Mouse (Mus musculus): ENCODE data around the gene Rab3d. TPM values are rescaled to one million over a fixed set of nuclear protein-coding genes. Genes with fewer than 3 reads are reported as not detected.

Gene Rab3d
- polyA plus RNA-seq, 1 experiment from 2014 or later = 41.4 TPM

- H3K4me2 ChIP-seq (replicated peaks; ENCODE audit: low read depth, low read length) = no peak overlapping the region
- no peaks in the 10 kb centered on the region for H3K4me1 ChIP-seq (ENCODE audit: control insufficient read depth, insufficient read depth, low read length)
- H3K36me3 ChIP-seq (ENCODE audit: control insufficient read depth, insufficient read depth, low read length) = no peaks in the 10 kb centered on the region
- H3K27me3 ChIP-seq (ENCODE audit: control insufficient read depth, insufficient read depth, low read length) = no peaks in the 10 kb centered on the region
- no peak for ATAC-seq (ENCODE audit: insufficient number of reproducible peaks, insufficient read depth, low FRiP score, low read depth)
- H3K4me3 ChIP-seq (ENCODE audit: low read depth, low read length) = no peak overlapping the region
- 71% methylated on average over 2 of the region's 2 CpGs for WGBS
- no peak overlapping the region for H3K9ac ChIP-seq (replicated peaks; ENCODE audit: low read depth, low read length)
- peaks cover 3% of the 10 kb centered on the region; the same call in 1 of the 2 replicates for H3K9me3 ChIP-seq (ENCODE audit: control insufficient read depth, low read depth, low read length)
- H3K27ac ChIP-seq (ENCODE audit: low read length) = no peak overlapping the region
Observed at GRCm38 (mm10) chr9:21857501-21857900, 60.5 kb downstream of the Rab3d start.

Other genes starting within 250 kb of the Rab3d start
- gene Ldlr, start 194.7 kb downstream of the Rab3d start, polyA plus RNA-seq (2014; fragmentation: Nextera tagmentation; extraction: Ambion mirVana) = 23.8 and 26.9 TPM in 2 replicates
- 111 and 120 TPM in 2 replicates for gene Spc24, start 157.9 kb downstream of the Rab3d start, polyA plus RNA-seq (2014; fragmentation: Nextera tagmentation; extraction: Ambion mirVana)
- gene Kank2, start 119.4 kb downstream of the Rab3d start, polyA plus RNA-seq (2014; fragmentation: Nextera tagmentation; extraction: Ambion mirVana) = 10.3 and 10.4 TPM in 2 replicates
- gene Angptl8, start 82.7 kb downstream of the Rab3d start, polyA plus RNA-seq (2014; fragmentation: Nextera tagmentation; extraction: Ambion mirVana) = 2.8 and 2.9 TPM in 2 replicates
- gene Dock6, start 65.6 kb downstream of the Rab3d start, polyA plus RNA-seq (2014; fragmentation: Nextera tagmentation; extraction: Ambion mirVana) = 39.8 and 45.1 TPM in 2 replicates
- gene Ccdc159, start 9.3 kb upstream of the Rab3d start, polyA plus RNA-seq (2014; fragmentation: Nextera tagmentation; extraction: Ambion mirVana) = 4.9 and 6.3 TPM in 2 replicates
- 60.7 and 62.4 TPM in 2 replicates for gene Tmem205, start 9.4 kb upstream of the Rab3d start, polyA plus RNA-seq (2014; fragmentation: Nextera tagmentation; extraction: Ambion mirVana)
- gene Plppr2, start 18.8 kb upstream of the Rab3d start, polyA plus RNA-seq (2014; fragmentation: Nextera tagmentation; extraction: Ambion mirVana) = 8.5 and 9.9 TPM in 2 replicates
- gene Swsap1, start 37.6 kb upstream of the Rab3d start, polyA plus RNA-seq (2014; fragmentation: Nextera tagmentation; extraction: Ambion mirVana) = 8.9 and 10.4 TPM in 2 replicates
- gene Epor, start 45.3 kb upstream of the Rab3d start, polyA plus RNA-seq (2014; fragmentation: Nextera tagmentation; extraction: Ambion mirVana) = 6.4 and 6.7 TPM in 2 replicates
- 4.9 and 5.5 TPM in 2 replicates for gene Rgl3, start 71.3 kb upstream of the Rab3d start, polyA plus RNA-seq (2014; fragmentation: Nextera tagmentation; extraction: Ambion mirVana)
- gene Ccdc151, start 84.4 kb upstream of the Rab3d start, polyA plus RNA-seq (2014; fragmentation: Nextera tagmentation; extraction: Ambion mirVana) = 0.63 and 0.72 TPM in 2 replicates
- 82.8 and 91.0 TPM in 2 replicates for gene Prkcsh, start 84.6 kb upstream of the Rab3d start, polyA plus RNA-seq (2014; fragmentation: Nextera tagmentation; extraction: Ambion mirVana)
- gene Elavl3, start 133.8 kb upstream of the Rab3d start, polyA plus RNA-seq (2014; fragmentation: Nextera tagmentation; extraction: Ambion mirVana) = 5.6 and 5.7 TPM in 2 replicates
- not detected in 2 replicates for gene Gm49318, start 153.1 kb upstream of the Rab3d start, polyA plus RNA-seq (2014; fragmentation: Nextera tagmentation; extraction: Ambion mirVana)
- gene Zfp653, start 153.2 kb upstream of the Rab3d start, polyA plus RNA-seq (2014; fragmentation: Nextera tagmentation; extraction: Ambion mirVana) = 11.4 and 14.5 TPM in 2 replicates
- gene Ecsit, start 167.2 kb upstream of the Rab3d start, polyA plus RNA-seq (2014; fragmentation: Nextera tagmentation; extraction: Ambion mirVana) = 35.4 and 39.0 TPM in 2 replicates
- gene Cnn1, start 181.0 kb upstream of the Rab3d start, polyA plus RNA-seq (2014; fragmentation: Nextera tagmentation; extraction: Ambion mirVana) = 443 and 466 TPM in 2 replicates
- 180 and 190 TPM in 2 replicates for gene Elof1, start 199.0 kb upstream of the Rab3d start, polyA plus RNA-seq (2014; fragmentation: Nextera tagmentation; extraction: Ambion mirVana)
- 10.7 and 10.8 TPM in 2 replicates for gene Acp5, start 217.5 kb upstream of the Rab3d start, polyA plus RNA-seq (2014; fragmentation: Nextera tagmentation; extraction: Ambion mirVana)
- gene Pigyl, start 238.7 kb upstream of the Rab3d start, polyA plus RNA-seq (2014; fragmentation: Nextera tagmentation; extraction: Ambion mirVana) = 92.9 and 94.3 TPM in 2 replicates

All from stomach, embryonic 14.5 days (tissue).